Mouse (Mus musculus) liver, embryonic 14.5 days (tissue): ENCODE data around the gene Hist1h2bk. TPM values are rescaled to one million over a fixed set of nuclear protein-coding genes. Genes with fewer than 3 reads are reported as not detected.

Experiments used
- ATAC-seq: fragments of 200-750 bp; cut with Nextera tagmentation; 2 replicates; pipeline ENCODE4 v1.8.0; 2017; ENCODE audit warnings: moderate number of reproducible peaks, mild to moderate bottlenecking, moderate library complexity; ENCODE audit not compliant: insufficient read depth
- DNase-seq, 3 experiments: peaks; one replicate each; pipeline ENCODE4 v3.0.0-alpha.2; 2012 to 2013; ENCODE audit warnings: low read depth in 3 of 3, low spot score in 3 of 3
- H3K27ac ChIP-seq: fragments of 300-500 bp; sonication (generic); 2 replicates; pipeline ENCODE4 v1.5.1; 2014; ENCODE audit warnings: moderate library complexity, mild to moderate bottlenecking, control low read depth, inconsistent platforms
- H3K27me3 ChIP-seq: fragments of 300-500 bp; sonication (generic); 2 replicates; pipeline ENCODE4 v1.6.1; 2014; ENCODE audit warnings: mild to moderate bottlenecking, low read length, moderate library complexity; ENCODE audit not compliant: control insufficient read depth, insufficient read depth
- H3K36me3 ChIP-seq: fragments of 300-500 bp; sonication (generic); replicated peaks from 2 replicates; pipeline ENCODE4 v1.6.1; 2014; ENCODE audit warnings: low read depth; ENCODE audit not compliant: control insufficient read depth, insufficient read depth
- H3K4me1 ChIP-seq, 2 experiments: fragments of 200-500 bp in 1 of 2; fragments of 300-500 bp in 1 of 2; sonication (generic) in 1 of 2; replicated peaks; 2 replicates each; pipeline ENCODE4 v1.6.1; 2012 to 2014; ENCODE audit warnings: antibody characterized with exemption in 1 of 2, inconsistent platforms in 1 of 2, low read length in 1 of 2; ENCODE audit not compliant: control insufficient read depth in 2 of 2, insufficient read depth in 2 of 2
- H3K4me2 ChIP-seq: fragments of 300-500 bp; sonication (generic); 2 replicates; pipeline ENCODE4 v1.6.1; 2014; ENCODE audit warnings: low read depth, mild to moderate bottlenecking, control low read depth, moderate library complexity
- H3K4me3 ChIP-seq, 2 experiments: fragments of 200-500 bp in 1 of 2; fragments of 300-500 bp in 1 of 2; sonication (generic) in 1 of 2; 2 replicates each; pipeline ENCODE4 v1.5.1; 2012 to 2014; ENCODE audit warnings: low read depth in 2 of 2, low read length in 2 of 2, mild to moderate bottlenecking in 2 of 2, control low read depth in 1 of 2, inconsistent platforms in 1 of 2, moderate library complexity in 1 of 2; ENCODE audit not compliant: insufficient read depth in 1 of 2
- H3K9ac ChIP-seq: fragments of 300-500 bp; sonication (generic); replicated peaks from 2 replicates; pipeline ENCODE4 v1.6.1; 2014; ENCODE audit warnings: mild to moderate bottlenecking, control low read depth, moderate library complexity
- H3K9me3 ChIP-seq: fragments of 300-500 bp; sonication (generic); 2 replicates; pipeline ENCODE4 v1.6.1; 2016; ENCODE audit warnings: low read length, mixed read lengths; ENCODE audit not compliant: control insufficient read depth
- CTCF ChIP-seq: IDR thresholded peaks from 2 replicates; pipeline ENCODE4 v1.5.1; 2016; ENCODE audit warnings: antibody characterized with exemption, low read depth, control low read depth
- EP300 ChIP-seq: IDR thresholded peaks from 2 replicates; pipeline ENCODE4 v1.6.1; 2016; ENCODE audit warnings: antibody characterized with exemption, low read depth
- WGBS: fragments of 180-500 bp; shearing (Covaris S2); extraction: QIAGEN DNeasy Blood & Tissue Kit; methylation state at CpG from one replicate; pipeline ENCODE4 v1.1.7; 2014; ENCODE audit not compliant: insufficient replicate concordance; 5-methylcytosine and 5-hydroxymethylcytosine counted together
- polyA plus RNA-seq, 2 experiments: library from polyadenylated mRNA; depleted of rRNA in 1 of 2; stranded (reverse) in 1 of 2; unstranded in 1 of 2; fragments of >200 nt; fragmentation: Nextera tagmentation in 1 of 2; extraction: Ambion mirVana in 1 of 2; gene quantifications; 2 replicates each; pipeline versions ENCODE4 v1.2.1 to v1.2.3; 2012 to 2014

The Hist1h2bk gene
- polyA plus RNA-seq, 2 experiments: 3.1 to 17.7 TPM

- TF ChIP-seq EP300 (no peak), CTCF (peak; percentile 97)
- Histone ChIP-seq H3K9ac (peak overlapping the region; percentile 82), H3K27ac (peak overlapping the region; percentile 89), H3K4me2 (peak overlapping the region; percentile 79), H3K9me3 (no peaks in the 10 kb centered on the region), H3K4me1 (peaks cover 8 to 17% of the 10 kb centered on the region in 2 experiments; a peak in 3 of 4 replicates), H3K36me3 (no peaks in the 10 kb centered on the region), H3K4me3 (peak overlapping the region; percentile 64 to 72), H3K27me3 (no peaks in the 10 kb centered on the region)
- ATAC-seq (peak; percentile 80), DNase-seq (peak in 2 of 3 experiments; percentile 83 to 91)
- WGBS: under 1% methylated on average over 40 of the region's 40 CpGs
These were observed 6.8 kb upstream of the Hist1h2bk start for GRCm38 (mm10) chr13:22028673-22029460.

GRCm38 (mm10) chr13:22029928-22030327, 5.7 kb upstream of the Hist1h2bk start:
- H3K36me3 ChIP-seq: no peaks in the 10 kb centered on the region
- peaks cover 8 to 21% of the 10 kb centered on the region in 2 experiments; a peak in 3 of 4 replicates for H3K4me1 ChIP-seq
- ATAC-seq: no peak
- DNase-seq: peak in 1 of 3 experiments; percentile 47
- peak overlapping the region; percentile 23 for H3K27ac ChIP-seq
- no peaks in the 10 kb centered on the region for H3K27me3 ChIP-seq
- 25% methylated on average over 8 of the region's 8 CpGs for WGBS
- H3K4me2 ChIP-seq: peak overlapping the region; percentile 79
- TF ChIP-seq EP300 (no peak), CTCF (no peak)
- peak overlapping the region; percentile 32 for H3K9ac ChIP-seq
- H3K4me3 ChIP-seq: no peak overlapping the region
- H3K9me3 ChIP-seq: no peaks in the 10 kb centered on the region

- H3K36me3 ChIP-seq: no peaks in the 10 kb centered on the region
- no peaks in the 10 kb centered on the region for H3K9me3 ChIP-seq
- no peak overlapping the region for H3K4me3 ChIP-seq
- no peak overlapping the region for H3K27ac ChIP-seq
- H3K27me3 ChIP-seq: no peaks in the 10 kb centered on the region
- DNase-seq: peak in 1 of 3 experiments; percentile 57
- no peak for ATAC-seq
- TF ChIP-seq EP300 (no peak), CTCF (peak; percentile 39; the same call in 1 of the 2 replicates)
- no peak overlapping the region for H3K9ac ChIP-seq
- peak overlapping the region; percentile 34 for H3K4me2 ChIP-seq
- 10% methylated on average over 4 of the region's 4 CpGs for WGBS
- H3K4me1 ChIP-seq: peaks cover 8 to 21% of the 10 kb centered on the region in 2 experiments; a peak in 3 of 4 replicates
These were observed 5.2 kb upstream of the Hist1h2bk start for GRCm38 (mm10) chr13:22030493-22030892.

GRCm38 (mm10) chr13:22033741-22034442, 1.8 kb upstream of the Hist1h2bk start:
- H3K9me3 ChIP-seq: no peaks in the 10 kb centered on the region
- H3K4me2 ChIP-seq: peak overlapping the region; percentile 81
- no peaks in the 10 kb centered on the region for H3K27me3 ChIP-seq
- peak overlapping the region; percentile 95 for H3K27ac ChIP-seq
- no peaks in the 10 kb centered on the region for H3K36me3 ChIP-seq
- peak overlapping the region; percentile 64 to 82 for H3K4me3 ChIP-seq
- no peak for TF ChIP-seq EP300
- no peak for TF ChIP-seq CTCF
- no peak for ATAC-seq
- peak overlapping the region; percentile 91 for H3K9ac ChIP-seq
- no peak for DNase-seq
- 30% methylated on average over 5 of the region's 5 CpGs for WGBS
- H3K4me1 ChIP-seq: peaks cover 17 to 27% of the 10 kb centered on the region in 2 experiments
